Mouse (Mus musculus): ENCODE measurements around the gene Nol10.
A peak's percentile ranks its signal among the peaks of the same experiment; 100 is the strongest.

Nol10 gene

DNA sequence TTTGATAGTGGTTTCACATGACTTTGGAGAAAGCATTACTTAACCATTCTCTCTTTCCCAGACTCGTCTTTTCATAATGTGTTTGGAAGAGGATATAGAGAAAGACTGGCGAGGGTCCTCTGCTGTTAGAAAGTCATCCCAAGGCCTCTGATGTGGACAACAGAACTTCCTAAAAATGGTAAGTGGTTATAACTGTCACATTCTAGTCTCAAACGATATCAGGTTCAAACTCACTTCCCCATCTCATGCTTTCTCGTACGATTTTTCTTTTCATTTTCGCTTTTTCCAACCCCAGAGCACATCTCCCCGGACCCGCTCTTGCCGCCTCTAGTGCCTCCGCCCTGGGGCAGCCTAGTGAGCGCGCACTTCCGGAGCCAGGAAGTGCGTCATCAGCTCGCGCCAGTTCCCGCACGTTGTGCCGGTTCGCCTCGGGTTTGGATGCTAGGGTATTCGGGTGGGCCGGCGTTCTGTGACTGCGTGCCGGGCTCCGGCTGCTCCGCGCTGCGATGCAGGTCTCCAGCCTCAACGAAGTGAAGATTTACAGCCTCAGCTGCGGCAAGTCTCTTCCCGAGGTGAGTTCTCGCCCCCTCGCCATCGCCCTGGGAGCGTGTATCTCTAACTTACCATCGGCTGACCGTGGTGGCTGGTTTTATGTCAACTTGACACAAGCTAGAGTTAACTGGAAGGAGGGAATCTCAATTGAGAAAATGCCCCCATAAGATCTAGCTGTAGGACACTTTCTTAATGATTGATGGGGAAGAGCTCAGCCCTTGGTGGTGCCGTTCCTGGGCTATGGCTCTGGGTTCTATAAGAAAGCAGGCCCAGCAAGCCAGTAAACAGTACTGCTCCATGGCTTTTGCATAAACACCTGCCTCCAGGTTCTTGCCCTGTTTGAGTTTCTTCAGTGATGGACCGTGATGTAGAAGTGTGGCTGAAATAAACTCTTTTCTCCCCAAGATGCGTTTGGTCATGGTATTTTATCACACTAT lies at the start of gene Nol10:
Gene Nol10, plus strand, starts transcription at position 411 of the 989 bp plus-strand sequence.
- DNase-seq (ENCODE audit: low spot score) = peak; percentile 84

DNA sequence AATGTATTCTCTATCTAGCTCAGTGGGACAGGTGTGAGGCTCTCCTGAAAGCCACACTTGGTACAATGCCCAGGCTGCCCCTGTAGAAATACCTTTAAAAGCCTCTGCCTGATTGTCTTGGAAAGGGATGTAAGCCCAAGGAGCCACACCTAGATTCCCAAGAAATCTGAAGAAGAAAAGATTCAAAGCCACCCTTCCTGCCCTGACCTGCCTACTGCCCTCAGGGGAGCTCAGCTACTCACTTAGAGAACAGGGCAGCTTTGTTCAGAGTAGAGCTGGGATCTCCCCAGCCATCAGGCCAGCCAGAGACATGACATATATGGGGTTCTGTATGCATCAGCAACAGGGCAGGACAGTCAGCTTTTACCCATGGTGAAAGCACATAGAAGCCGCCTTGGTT lies 48.4 kb upstream of the Nol10 start:
- DNase-seq (ENCODE audit: low spot score) = no peak

DNA sequence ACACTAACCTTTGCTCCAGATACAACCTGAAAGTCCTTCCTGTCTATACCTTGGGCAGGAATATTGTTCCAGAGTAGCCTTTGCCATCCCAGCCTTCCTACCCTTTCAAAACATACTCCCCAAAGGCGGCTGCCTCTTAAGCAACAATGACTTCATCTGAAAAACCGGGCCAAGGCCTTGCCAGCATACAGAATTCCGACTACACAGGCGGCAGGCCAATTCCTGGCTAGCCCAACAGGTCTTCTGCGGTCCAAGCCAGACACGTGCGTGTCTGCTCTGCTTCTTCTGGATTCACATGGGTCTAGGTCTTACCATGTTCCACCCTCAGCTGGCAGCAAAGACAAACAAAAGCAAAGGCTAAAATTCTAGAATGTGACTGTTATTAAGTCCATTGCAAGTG lies 42.8 kb upstream of the Nol10 start:
- no peak for DNase-seq (ENCODE audit: low spot score)

DNA sequence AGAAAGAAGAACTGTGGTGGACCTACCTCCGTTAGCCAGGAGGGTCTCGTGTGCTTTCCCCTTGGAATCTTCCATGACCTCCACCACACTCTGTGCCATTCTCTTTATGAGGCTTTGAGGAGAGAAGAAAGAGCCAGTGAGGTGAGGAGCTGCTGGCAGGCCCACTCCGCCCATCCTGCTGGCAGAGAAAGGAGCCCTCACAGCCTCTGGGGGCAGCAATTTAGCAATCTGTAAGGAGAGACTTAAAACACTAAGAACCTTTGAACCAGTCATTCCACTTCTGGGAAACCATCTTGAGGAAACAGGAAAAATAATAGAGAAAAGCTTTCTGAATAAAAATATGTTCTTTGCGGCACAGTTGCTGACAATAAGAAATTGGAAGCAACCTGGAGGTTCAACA lies 40.0 kb upstream of the Nol10 start:
- DNase-seq (ENCODE audit: low spot score) = no peak

DNA sequence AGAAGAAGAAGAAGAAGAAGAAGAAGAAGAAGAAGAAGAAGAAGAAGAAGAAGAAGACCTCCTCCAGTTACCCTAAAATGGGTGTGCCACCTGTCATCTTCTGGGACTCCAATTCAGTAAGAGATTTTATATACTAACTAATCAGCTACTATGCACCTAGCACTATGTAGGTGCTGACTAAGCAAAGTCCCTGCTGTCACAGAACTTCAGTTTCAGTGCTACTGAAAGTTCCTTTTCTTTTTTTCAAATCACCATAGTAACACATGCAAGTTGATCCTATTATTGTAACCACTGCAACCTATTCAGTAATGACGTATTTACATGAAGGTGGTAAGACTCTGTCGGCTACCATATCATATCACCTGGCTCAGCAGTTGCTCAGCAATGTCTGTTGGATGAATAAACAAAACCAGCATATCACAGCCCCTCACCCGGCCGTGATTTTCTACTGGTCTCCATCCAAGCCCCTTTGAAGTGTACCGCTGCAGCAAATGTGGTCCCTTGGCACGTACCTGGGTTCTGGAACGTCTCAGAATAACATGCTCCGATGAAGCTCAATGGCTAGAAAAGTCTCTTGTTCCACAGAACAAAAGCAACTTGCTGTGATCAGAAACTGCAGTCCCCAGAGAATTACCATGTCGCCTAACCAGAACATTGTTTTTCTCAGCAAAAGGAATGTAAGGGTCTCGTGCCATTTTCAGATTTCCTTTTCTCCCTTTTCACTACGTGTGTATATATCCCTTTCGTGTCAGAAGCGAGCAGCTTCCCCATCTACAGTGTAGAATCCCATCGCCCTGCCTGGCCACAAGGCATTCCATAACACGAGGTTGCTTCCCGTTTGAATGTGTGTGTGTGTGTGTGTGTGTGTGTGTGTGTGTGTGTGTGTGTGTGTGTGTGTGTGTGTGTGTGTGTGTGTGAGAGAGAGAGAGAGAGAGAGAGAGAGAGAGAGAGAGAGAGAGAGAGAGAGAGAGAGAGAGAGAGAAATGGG lies 37.1 kb upstream of the Nol10 start:
- no peak for DNase-seq (ENCODE audit: low spot score)

DNA sequence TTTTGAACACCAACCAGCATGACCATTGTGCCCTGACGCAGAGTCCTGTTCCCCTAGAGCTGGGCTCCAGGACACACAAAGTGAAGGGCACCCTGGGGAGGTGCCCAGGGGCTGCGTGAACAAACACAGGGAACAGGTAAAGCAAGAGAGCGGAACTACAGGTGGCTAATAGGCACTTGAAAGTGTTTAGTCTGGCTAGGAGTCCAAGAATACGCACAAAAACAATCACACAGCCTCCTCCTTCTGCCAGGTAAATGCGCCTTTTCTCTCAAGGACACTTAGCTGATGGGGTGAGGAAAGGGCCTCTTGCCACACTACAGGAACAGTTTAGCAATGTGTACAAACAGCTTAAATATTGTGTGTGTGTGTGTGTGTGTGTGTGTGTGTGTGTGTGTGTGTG lies 32.2 kb upstream of the Nol10 start:
- no peak for DNase-seq (ENCODE audit: low spot score)

DNA sequence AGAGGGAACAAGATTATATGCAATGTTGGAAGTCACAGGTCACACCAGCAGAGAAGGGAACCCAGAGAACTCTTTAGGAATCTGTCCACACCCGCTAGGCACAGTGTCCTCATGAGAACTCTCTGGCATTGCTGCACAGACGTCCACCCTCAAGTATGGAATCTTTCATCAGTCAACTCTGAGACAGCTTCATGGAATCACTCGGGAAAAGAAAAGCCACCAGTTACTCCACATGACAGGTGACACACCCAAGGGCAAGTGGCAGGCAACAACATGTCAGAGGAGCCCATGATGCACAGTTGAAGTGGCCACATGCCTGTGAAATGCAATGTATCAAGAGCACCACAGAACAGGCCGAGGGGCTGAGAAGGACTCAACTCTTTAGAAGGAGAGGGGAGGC lies 30.3 kb upstream of the Nol10 start:
- no peak for DNase-seq (ENCODE audit: low spot score)

DNA sequence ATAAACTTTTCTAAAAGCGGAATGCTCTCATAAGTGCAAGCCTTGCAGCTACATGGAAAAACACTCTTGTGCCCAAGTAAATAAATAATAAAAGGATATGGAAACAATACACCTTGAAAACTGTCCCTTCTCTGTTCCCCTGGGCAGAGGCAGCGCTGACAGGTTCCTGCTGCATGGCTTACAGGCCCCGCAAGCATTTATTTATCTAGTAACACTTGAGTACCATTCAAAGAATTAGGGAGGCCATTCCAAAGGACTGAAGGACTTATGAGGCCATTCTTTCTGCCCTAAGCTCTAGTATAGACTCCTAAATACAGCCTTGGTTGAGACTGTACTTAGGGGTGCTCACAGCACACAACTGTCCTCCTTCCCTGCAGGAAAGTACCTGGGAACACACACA lies 29.8 kb upstream of the Nol10 start:
- DNase-seq (ENCODE audit: low spot score) = no peak

DNA sequence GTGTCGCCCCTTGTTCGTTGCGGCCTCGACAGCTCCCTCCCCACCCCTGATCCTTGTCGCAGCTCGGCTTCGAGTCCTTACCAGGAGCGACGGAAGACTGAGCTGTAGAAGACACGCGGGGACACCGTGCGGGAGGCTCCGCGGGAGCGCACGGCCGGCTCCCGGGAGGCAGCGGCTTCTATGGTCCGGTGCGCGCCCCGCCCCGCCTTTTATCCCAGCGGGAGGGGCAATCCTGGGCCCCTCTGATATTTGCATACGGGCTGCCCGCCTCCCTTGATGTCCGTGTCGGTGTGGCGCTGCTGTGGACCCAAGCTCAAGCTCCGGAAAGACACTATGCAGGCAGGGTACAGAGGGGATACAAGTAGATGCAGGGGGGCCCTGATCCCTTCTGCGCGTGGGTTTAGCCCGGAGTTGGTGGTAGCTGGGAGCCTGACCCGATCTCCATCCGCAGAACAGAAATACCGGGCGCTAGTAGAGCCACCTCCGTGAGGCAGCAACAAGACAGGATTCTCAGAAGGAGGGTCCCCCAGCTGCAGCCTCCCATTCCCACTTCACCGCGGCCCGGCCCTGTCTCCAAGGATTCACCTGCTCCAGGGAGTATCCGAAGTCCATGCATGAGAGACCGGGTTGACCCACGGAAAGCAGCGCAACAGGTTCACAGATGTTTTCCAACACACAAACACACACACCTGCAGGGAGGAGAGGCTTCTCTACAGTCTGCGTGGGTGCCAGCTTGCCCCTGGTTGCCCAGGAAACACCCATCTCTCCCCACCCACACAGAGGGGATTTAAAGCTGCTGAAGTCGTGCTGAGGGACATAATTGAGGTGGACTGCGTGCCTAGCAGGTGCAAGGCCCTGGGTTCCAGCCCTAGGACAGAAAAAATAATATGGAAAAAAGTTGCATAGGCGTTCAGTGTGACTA lies 23.4 kb upstream of the Nol10 start:
- no peak for DNase-seq (ENCODE audit: low spot score)

DNA sequence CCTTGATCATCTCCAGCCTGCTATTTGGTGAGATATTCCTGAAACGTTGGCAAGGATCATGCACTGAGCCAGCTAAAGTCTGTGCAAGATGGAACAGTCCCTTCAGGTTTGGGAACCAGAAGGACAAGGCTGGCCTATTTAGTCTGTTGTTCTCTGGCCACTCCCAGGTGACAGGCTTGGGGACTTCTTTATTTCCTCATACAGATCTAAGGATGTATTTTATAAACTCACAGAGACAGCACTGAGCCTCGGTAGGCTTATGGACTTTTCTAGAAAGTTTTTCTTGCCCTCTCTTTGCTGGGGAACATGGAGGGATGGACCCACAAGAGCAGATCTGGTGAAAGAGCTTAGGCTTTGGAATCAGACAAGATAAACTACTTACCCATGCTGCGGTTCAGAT lies 19.0 kb upstream of the Nol10 start, which contains the start of gene Atp6v1c2:
Gene Atp6v1c2, minus strand, starts transcription at position 101 of the 400 bp plus-strand sequence.
- no peak for DNase-seq (ENCODE audit: low spot score)

DNA sequence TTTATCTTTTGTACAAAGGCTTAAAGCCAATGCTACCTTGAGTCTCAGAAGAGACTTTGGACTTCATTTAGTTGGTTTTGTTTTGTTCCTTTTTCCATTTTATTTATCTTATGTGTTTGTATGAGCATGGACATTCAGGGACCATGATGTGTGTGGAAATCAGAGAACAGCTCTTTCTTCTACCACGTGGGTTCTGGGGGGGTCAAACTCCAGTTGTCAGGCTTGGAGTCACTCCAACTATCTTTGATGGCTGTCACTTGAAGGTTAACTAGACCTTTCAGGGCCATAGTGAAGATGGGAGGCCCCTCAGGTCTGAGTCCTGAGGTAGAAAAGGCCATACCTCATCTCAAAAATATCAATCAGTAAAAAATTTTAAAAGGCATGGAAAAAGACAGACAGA lies 14.8 kb upstream of the Nol10 start:
- DNase-seq (ENCODE audit: low spot score) = no peak

DNA sequence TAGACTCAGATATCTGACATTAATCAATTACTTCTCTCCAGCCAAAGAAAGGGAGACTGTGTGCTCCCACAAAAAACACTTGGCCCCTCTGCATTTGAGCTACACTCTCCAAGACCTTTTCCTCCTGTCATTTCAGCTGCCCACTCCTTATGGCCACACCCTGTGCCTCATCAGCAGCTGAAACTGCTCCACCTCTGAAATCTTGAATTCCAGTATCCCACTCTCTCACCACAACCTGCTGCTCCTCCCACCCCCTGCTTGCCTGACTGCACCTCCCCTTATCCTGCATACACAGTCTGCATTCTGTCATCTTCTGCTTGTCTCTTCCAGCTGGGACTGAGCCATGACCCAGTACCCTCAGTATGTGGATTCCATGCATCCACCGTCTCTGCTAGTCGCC lies 9.9 kb upstream of the Nol10 start:
- no peak for DNase-seq (ENCODE audit: low spot score)

DNA sequence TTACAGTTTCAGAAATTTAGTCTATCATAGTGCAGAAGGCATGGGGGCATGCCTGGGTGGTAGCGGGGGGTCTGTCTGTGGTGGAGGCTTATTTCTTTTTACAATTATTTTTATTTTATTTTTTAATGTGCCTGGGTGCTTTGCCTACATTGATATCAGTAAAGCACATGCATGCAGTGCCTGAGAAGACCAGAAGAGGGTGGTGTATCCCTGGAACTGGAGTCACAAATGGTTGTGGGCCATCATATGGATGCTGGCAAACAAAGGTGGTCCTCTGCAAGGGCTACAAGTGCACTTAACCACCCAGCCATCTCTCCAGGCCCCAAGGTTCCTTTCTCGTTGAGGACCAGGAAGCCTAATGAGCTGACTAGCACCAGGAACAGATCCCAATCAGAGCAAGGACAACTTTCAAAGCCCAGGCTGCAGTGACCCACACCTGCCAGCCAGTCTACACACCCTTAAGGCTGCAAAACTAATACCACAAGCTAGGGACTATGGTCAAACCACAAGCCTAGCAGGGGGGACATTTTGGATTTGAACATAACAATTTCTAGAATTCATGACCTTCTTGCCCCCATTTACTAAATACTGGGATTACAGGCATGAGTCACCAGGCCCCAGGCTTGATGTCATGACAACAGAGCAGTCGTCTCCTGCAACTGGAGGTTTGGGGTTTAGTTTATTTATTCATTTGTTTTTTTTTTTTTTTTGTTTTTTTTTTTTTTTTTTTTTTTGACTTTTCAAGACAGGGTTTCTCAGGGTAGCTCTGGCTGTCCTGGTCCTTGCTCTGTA lies 8.9 kb upstream of the Nol10 start:
- no peak for DNase-seq (ENCODE audit: low spot score)

DNA sequence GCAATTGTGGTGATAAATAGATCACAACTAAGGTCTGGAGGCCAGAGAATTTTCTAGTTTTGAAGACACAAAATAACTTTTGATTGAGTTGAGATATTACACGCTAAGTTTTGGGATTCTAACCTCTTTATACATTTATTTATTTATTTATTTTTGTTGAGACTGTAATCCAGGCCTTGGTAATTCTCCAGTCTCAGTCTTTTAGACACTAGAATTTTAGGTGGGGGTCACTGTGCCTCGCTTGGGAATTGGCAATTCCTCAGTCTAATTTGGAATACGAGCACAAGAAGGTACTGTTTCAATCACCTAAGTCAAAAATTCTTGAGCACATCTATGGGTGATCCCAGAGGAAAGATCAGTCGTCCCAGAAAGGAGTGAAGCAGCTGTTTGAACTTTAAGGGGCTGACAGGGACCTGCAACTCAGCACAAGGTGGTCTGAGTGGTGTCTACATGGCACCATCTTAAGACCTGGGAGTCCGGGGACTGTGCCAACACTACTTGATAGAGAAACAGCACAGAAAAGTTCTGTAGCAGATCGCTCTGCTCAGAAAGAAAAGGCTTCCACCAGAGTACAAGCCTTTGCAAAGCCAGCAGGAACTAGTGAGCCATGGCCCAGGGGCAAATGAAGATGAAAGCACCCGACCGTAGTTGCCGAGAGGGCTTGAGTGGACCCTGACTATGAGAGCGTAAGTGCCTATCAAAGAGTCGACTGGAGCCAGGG lies 771 bp upstream of the Nol10 start:
- no peak for DNase-seq (ENCODE audit: low spot score)

DNA sequence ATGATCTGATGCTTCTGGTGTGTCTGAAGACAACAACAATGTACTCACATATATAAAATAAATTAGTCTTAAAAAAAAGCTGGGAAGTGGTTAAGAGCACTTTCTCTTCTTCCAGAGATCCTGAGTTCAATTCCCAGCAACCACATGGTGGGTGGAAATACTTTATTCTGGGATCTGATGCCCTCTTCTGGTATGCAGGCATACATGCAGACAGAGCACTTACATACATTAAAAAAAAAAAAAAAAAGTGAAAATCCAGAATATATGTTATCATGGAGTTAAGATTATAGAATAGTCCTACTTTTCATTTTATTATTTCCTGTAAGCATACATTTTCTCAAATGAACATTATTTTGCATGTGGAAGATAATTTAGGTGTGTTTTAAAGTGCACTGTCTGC lies 1.8 kb downstream of the Nol10 start:
- DNase-seq (ENCODE audit: low spot score) = no peak

DNA sequence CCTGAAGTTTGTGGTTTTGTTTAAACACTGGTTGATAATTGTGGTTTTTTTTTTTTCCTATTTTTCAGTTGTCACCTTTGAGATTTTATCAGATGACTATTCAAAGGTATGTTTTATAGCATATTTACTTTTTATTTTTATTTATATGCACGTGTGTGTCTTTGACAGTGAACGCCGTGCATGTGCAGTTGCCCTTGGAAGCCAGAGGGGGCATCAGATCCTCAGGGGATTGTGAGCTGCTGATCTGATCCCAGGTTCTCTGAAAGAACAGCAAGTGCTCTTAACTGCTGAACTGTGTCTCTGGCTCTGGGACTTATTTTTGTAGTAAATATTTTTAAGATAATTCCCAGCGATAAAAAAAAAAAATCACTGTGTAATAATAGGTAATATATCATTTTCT lies 8.6 kb downstream of the Nol10 start:
- DNase-seq (ENCODE audit: low spot score) = no peak

DNA sequence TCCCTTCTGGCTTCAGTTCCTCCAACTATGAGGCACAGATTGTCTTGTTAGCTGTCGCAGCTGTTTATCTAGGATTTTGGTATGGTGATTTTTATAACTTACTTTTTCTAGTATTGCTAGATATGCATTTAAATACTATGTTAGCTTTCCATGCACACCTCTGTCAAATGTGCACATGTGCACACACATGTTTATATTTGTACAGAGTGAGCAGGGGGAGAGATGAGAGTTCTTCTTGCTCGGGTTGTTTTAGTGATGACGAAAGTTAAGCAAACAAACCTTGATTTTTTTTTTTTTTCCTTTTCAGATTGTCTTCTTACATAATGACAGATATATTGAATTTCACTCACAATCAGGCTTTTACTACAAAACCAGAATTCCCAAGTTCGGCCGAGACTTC lies 9.5 kb downstream of the Nol10 start:
- DNase-seq (ENCODE audit: low spot score) = no peak

DNA sequence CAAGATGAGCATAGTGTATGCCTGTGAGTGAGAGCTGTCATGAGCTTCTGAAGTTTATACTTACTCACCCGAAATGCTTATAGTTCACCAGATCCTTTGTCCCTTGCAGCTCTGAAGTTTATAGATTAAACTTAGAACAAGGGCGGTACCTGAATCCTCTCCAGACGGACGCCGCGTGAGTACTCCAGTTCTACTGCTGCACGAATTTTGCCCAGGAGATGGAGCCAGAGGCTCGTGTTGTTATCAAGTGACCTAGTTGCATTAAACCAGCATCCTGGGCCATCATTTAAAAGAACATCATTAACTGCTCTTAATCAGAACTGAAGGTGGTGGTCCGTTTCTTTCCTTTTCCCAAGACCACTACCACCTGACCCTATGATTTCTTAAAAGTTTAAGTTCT lies 10.7 kb downstream of the Nol10 start:
- DNase-seq (ENCODE audit: low spot score) = no peak

DNA sequence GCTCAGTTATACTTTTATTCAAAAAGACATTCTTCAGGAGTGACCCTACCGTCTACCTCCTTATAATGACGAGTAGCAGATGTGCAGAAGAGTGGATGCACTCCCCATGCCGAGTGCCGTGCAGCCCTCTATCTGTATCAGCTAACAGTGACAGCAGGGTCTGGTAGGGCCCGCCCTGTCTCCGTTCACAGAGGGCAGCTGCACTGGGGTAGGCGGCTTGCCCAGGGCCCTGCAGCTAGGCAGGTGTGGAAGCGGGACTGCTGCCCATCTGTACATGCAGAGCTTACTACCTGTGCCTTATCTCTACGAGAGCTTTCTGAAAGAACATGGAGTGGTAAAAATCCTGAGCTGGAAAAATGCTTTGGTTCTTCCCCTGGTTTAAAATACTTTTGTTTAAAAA lies 11.8 kb downstream of the Nol10 start:
- DNase-seq (ENCODE audit: low spot score) = no peak

DNA sequence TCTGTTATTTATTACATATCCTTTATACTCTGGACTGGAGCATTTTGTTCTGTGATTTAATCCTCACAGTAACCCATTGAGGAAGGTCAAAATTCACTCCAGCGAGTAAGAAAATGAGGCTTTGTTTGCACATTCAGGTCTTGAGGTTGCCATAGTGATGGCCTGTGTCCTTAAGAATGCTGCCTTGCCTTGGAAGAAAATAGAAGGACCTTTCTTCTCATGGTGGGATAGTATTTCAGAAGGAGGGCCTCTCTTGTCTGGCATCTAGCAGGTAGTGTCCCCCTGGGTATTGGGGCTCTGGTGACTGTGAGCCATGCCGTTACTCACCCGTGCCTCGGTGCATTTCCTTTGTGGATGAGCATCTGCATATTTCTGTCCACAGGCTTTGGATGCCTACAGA lies 12.4 kb downstream of the Nol10 start:
- DNase-seq (ENCODE audit: low spot score) = no peak
